Mouse (Mus musculus) liver, postnatal 0 days (tissue): Measurements from ENCODE around the gene Mfsd9.

ENCODE experiments used
- CTCF ChIP-seq: sonication (generic); IDR thresholded peaks from 2 replicates; pipeline ENCODE4 v1.5.1; 2016; ENCODE audit warnings: antibody characterized with exemption, low read depth
- EP300 ChIP-seq: IDR thresholded peaks from 2 replicates; pipeline ENCODE4 v1.6.1; 2016; ENCODE audit warnings: antibody characterized with exemption, low read depth, mild to moderate bottlenecking

- TF ChIP-seq CTCF (no peak), EP300 (no peak)
These were observed 5.0 kb upstream of the Mfsd9 start for GRCm38 (mm10) chr1:40795508-40795907.
